Mouse (Mus musculus) MEL (cell line): ENCODE data around the gene C1qtnf3.

Experiments
- BHLHE40 ChIP-seq: IDR thresholded peaks from 2 replicates; pipeline ENCODE4 v1.6.1; 2012; ENCODE audit warnings: low read depth, mild to moderate bottlenecking, inconsistent platforms, low read length, improper control_type of control experiment, borderline replicate concordance
- CHD2 ChIP-seq: IDR thresholded peaks from 2 replicates; pipeline ENCODE4 v1.6.1; 2011; ENCODE audit warnings: low read length, improper control_type of control experiment
- CTCF ChIP-seq, 3 experiments: IDR thresholded peaks in 2 of 3; conservative IDR thresholded peaks in 1 of 3; 2 replicates each; pipeline ENCODE4 v1.5.1; 2011 to 2012; ENCODE audit warnings: low read length in 3 of 3, low read depth in 2 of 3, mild to moderate bottlenecking in 2 of 3, improper control_type of control experiment in 1 of 3, inconsistent platforms in 1 of 3, mixed read lengths in 1 of 3, moderate library complexity in 1 of 3; ENCODE audit not compliant: control insufficient read depth in 1 of 3, insufficient read depth in 1 of 3, poor library complexity in 1 of 3, severe bottlenecking in 1 of 3
- EP300 ChIP-seq, 2 experiments: IDR thresholded peaks; 2 replicates each; pipeline ENCODE4 v1.6.1; 2011; ENCODE audit warnings: improper control_type of control experiment in 2 of 2, low read length in 2 of 2, low read depth in 1 of 2, mild to moderate bottlenecking in 1 of 2
- ETS1 ChIP-seq: IDR thresholded peaks from 2 replicates; pipeline ENCODE4 v1.6.1; 2012; ENCODE audit warnings: low read depth, mild to moderate bottlenecking, inconsistent platforms, low read length, improper control_type of control experiment, moderate library complexity
- GABPA ChIP-seq: IDR thresholded peaks from 2 replicates; pipeline ENCODE4 v1.6.1; 2012; ENCODE audit warnings: low read depth, mild to moderate bottlenecking, inconsistent platforms, low read length, improper control_type of control experiment, moderate library complexity
- GATA1 ChIP-seq: IDR thresholded peaks from 2 replicates; pipeline ENCODE4 v1.6.1; 2011; ENCODE audit warnings: low read depth, low read length, improper control_type of control experiment
- JUND ChIP-seq: IDR thresholded peaks from 2 replicates; pipeline ENCODE4 v1.6.1; 2011; ENCODE audit warnings: low read depth, mild to moderate bottlenecking, improper control_type of control experiment, low read length
- MAX ChIP-seq: IDR thresholded peaks from 2 replicates; pipeline ENCODE4 v1.6.1; 2011; ENCODE audit warnings: low read length, improper control_type of control experiment
- MXI1 ChIP-seq: IDR thresholded peaks from 2 replicates; pipeline ENCODE4 v1.6.1; 2011; ENCODE audit warnings: mild to moderate bottlenecking, low read depth, low read length, improper control_type of control experiment
- MYC ChIP-seq: IDR thresholded peaks from 2 replicates; pipeline ENCODE4 v1.6.1; 2011; ENCODE audit warnings: low read depth, mild to moderate bottlenecking, low read length, improper control_type of control experiment, moderate library complexity
- POLR2A ChIP-seq, 2 experiments: IDR thresholded peaks; 2 replicates each; pipeline ENCODE4 v1.6.1; 2011 to 2012; ENCODE audit warnings: low read length in 2 of 2, mild to moderate bottlenecking in 2 of 2, control low read depth in 1 of 2, improper control_type of control experiment in 1 of 2, low read depth in 1 of 2, moderate library complexity in 1 of 2; ENCODE audit not compliant: control insufficient read depth in 1 of 2, insufficient read depth in 1 of 2, poor library complexity in 1 of 2
- UBTF ChIP-seq: IDR thresholded peaks from 2 replicates; pipeline ENCODE4 v1.6.1; 2012; ENCODE audit warnings: low read depth, mild to moderate bottlenecking, inconsistent platforms, low read length, improper control_type of control experiment, moderate library complexity, borderline replicate concordance; ENCODE audit not compliant: insufficient read depth
- USF2 ChIP-seq, 2 experiments: IDR thresholded peaks; 2 replicates each; pipeline ENCODE4 v1.6.1; 2011 to 2012; ENCODE audit warnings: improper control_type of control experiment in 2 of 2, low read length in 2 of 2, borderline replicate concordance in 1 of 2, inconsistent platforms in 1 of 2, low read depth in 1 of 2, mild to moderate bottlenecking in 1 of 2; ENCODE audit not compliant: insufficient read depth in 1 of 2

DNA sequence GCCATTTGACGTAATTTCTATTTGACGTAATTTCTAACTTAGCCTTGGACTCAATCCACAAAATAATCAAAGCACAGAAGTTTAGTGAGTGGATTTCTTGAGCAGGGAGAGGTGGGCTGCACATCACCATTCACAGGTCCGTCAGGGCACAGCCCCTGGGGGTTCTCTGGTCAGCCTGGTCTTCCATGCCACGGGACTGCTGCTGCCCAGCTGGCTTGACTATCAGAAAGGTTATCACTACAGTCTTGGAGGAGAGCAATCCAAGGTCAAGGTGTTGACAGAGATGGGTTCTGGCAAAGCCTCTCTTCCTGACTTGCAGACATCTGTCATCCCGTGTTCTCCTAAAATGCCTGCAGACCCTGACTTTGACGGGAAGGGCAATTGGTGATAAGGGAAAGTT lies 52.5 kb downstream of the C1qtnf3 start:
- TF ChIP-seq GABPA (no peak), JUND (no peak), CHD2 (no peak), MYC (no peak), CTCF (IDR thresholded peaks at IDR 0.05 in 2 of 3, conservative IDR thresholded peaks at IDR 0.05 in 1 of 3; ENCODE audit: control insufficient read depth in 1 of 3, insufficient read depth in 1 of 3, low read depth in 2 of 3, low read length in 3 of 3, poor library complexity in 1 of 3, severe bottlenecking in 1 of 3) (no peak), POLR2A (IDR thresholded peaks at IDR 0.05; ENCODE audit: control insufficient read depth in 1 of 2, insufficient read depth in 1 of 2, low read depth in 1 of 2, low read length in 2 of 2, poor library complexity in 1 of 2) (no peak), GATA1 (no peak), MXI1 (no peak), EP300 (IDR thresholded peaks at IDR 0.05; ENCODE audit: low read depth in 1 of 2, low read length in 2 of 2) (no peak), USF2 (IDR thresholded peaks at IDR 0.05; ENCODE audit: borderline replicate concordance in 1 of 2, insufficient read depth in 1 of 2, low read depth in 1 of 2, low read length in 2 of 2) (no peak), ETS1 (no peak), BHLHE40 (no peak), UBTF (no peak), MAX (no peak)
